Mouse (Mus musculus) hindbrain, postnatal 0 days (tissue): ENCODE data around the gene Pheta1. TPM values are rescaled to one million over a fixed set of nuclear protein-coding genes. Genes with fewer than 3 reads are reported as not detected.

Source experiments
- ATAC-seq: fragments of 200-750 bp; cut with Nextera tagmentation; 2 replicates; pipeline ENCODE4 v1.8.0; 2017; ENCODE audit warnings: mild to moderate bottlenecking, moderate TSS enrichment, moderate library complexity
- DNase-seq: peaks from one replicate; pipeline ENCODE4 v3.0.0-alpha.2; 2015; ENCODE audit warnings: low spot score
- H3K27ac ChIP-seq: fragments of 300-500 bp; sonication (generic); 2 replicates; pipeline ENCODE4 v1.5.1; 2014; ENCODE audit warnings: mild to moderate bottlenecking
- H3K27me3 ChIP-seq: fragments of 300-500 bp; sonication (generic); 2 replicates; pipeline ENCODE4 v1.6.1; 2014; ENCODE audit warnings: low read length, mixed read lengths; ENCODE audit not compliant: insufficient read depth
- H3K36me3 ChIP-seq: fragments of 300-500 bp; sonication (generic); 2 replicates; pipeline ENCODE4 v1.6.1; 2014; ENCODE audit warnings: low read length, mixed read lengths; ENCODE audit not compliant: insufficient read depth
- H3K4me1 ChIP-seq: fragments of 300-500 bp; sonication (generic); 2 replicates; pipeline ENCODE4 v1.6.1; 2014; ENCODE audit warnings: antibody characterized with exemption, low read length, mixed read lengths; ENCODE audit not compliant: insufficient read depth
- H3K4me2 ChIP-seq: fragments of 300-500 bp; sonication (generic); 2 replicates; pipeline ENCODE4 v1.6.1; 2014; ENCODE audit warnings: low read depth, mild to moderate bottlenecking, low read length, moderate library complexity, mixed read lengths
- H3K4me3 ChIP-seq: fragments of 300-500 bp; sonication (generic); 2 replicates; pipeline ENCODE4 v1.5.1; 2014; ENCODE audit warnings: low read length
- H3K9ac ChIP-seq: fragments of 300-500 bp; sonication (generic); replicated peaks from 2 replicates; pipeline ENCODE4 v1.6.1; 2014; ENCODE audit warnings: mild to moderate bottlenecking, low read length, moderate library complexity, mixed read lengths
- H3K9me3 ChIP-seq: fragments of 300-500 bp; sonication (generic); 2 replicates; pipeline ENCODE4 v1.6.1; 2016; ENCODE audit warnings: low read length, mixed read lengths
- CTCF ChIP-seq: IDR thresholded peaks from 2 replicates; pipeline ENCODE4 v1.5.1; 2016; ENCODE audit warnings: antibody characterized with exemption, control low read depth, low read depth
- WGBS: fragments of 180-500 bp; shearing (Covaris S2); extraction: QIAGEN DNeasy Blood & Tissue Kit; methylation state at CpG from one replicate; pipeline ENCODE4 v1.1.7; 2014; 5-methylcytosine and 5-hydroxymethylcytosine counted together
- polyA plus RNA-seq: library from polyadenylated mRNA; unstranded; fragments of >200 nt; fragmentation: Nextera tagmentation; extraction: Ambion mirVana; gene quantifications from 2 replicates; pipeline ENCODE4 v1.2.1, GENCODE M21; 2015
- total RNA-seq: library from RNA; depleted of rRNA; stranded (reverse); fragments of >200 nt; gene quantifications from 2 replicates; pipeline ENCODE4 v1.2.3, GENCODE M21; 2014

The Pheta1 gene
- total and polyA plus RNA-seq, 2 experiments from 2014 or later, result 28.3 to 52.5 TPM

DNA sequence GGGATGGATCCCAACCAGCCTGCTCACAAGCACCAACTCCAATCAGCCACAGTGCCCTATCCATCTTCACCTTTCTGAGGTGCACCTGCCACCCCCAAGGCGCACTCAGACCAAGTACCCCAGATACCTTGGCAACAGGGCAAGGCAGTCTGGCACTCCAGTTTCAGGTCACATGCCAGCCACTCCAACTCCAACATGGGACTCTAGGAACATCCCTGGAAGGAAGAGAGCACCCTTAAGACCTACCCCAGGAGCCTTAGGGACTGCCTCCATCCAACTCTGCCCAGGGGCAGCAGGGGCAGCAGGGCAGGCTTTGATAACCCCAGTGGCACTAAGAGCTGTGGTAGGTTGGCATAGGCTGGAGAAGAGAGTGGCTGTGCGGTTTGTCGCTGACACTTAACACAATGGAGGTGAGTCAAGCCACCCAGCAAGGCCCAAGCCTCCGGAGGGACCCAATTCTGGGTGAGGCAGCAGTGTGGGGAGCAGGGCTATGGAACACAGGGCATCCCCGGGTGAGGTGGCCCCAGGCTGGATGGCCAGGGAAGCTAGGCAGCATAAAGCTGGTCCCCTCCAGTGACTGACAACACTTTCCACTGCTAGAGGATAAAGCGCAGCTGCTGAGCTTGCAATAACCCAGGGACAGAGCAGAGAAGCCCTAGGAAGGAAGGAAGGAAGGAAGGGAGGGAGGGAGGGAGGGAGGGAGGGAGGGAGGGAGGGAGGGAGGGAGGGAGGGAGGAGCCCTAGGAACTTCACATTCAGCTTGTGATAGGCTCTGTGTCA lies 16.2 kb upstream of the Pheta1 start:
- 80% methylated on average over 6 of the region's 6 CpGs for WGBS
- ATAC-seq (no peak), DNase-seq (no peak)
- H3K27me3 ChIP-seq, result no peaks in the 10 kb centered on the region
- no peak overlapping the region for H3K9ac ChIP-seq
- no peak overlapping the region for H3K27ac ChIP-seq
- H3K9me3 ChIP-seq, result no peaks in the 10 kb centered on the region
- peaks cover 25% of the 10 kb centered on the region for H3K4me1 ChIP-seq
- no peak overlapping the region for H3K4me3 ChIP-seq
- no peak for TF ChIP-seq CTCF
- H3K36me3 ChIP-seq, result no peaks in the 10 kb centered on the region
- H3K4me2 ChIP-seq, result no peak overlapping the region

GRCm38 (mm10) chr5:121833159-121833558 lies 15.6 kb upstream of the Pheta1 start:
- WGBS, result 86% methylated on average over 2 of the region's 2 CpGs
- DNase-seq (no peak), ATAC-seq (no peak)
- Histone ChIP-seq H3K27ac (no peak overlapping the region), H3K4me3 (no peak overlapping the region), H3K4me2 (peak overlapping the region; percentile 10; the same call in 1 of the 2 replicates), H3K36me3 (no peaks in the 10 kb centered on the region), H3K4me1 (peaks cover 28% of the 10 kb centered on the region), H3K9me3 (no peaks in the 10 kb centered on the region), H3K27me3 (no peaks in the 10 kb centered on the region), H3K9ac (no peak overlapping the region)
- no peak for TF ChIP-seq CTCF

GRCm38 (mm10) chr5:121833572-121834240 lies 15.1 kb upstream of the Pheta1 start:
- Histone ChIP-seq H3K9me3 (no peaks in the 10 kb centered on the region), H3K4me3 (no peak overlapping the region), H3K27me3 (no peaks in the 10 kb centered on the region), H3K27ac (no peak overlapping the region), H3K4me1 (peaks cover 33% of the 10 kb centered on the region), H3K4me2 (peak overlapping the region; percentile 18), H3K36me3 (no peaks in the 10 kb centered on the region), H3K9ac (no peak overlapping the region)
- DNase-seq, result no peak
- no peak for TF ChIP-seq CTCF
- 42% methylated on average over 10 of the region's 10 CpGs for WGBS
- no peak for ATAC-seq

- H3K4me3 ChIP-seq, result no peak overlapping the region
- ATAC-seq, result no peak
- H3K27ac ChIP-seq, result no peak overlapping the region
- H3K9me3 ChIP-seq, result no peaks in the 10 kb centered on the region
- 0 out of 2 replicates have a peak overlapping the region, but pooled peaks have one; percentile 9 for H3K9ac ChIP-seq
- H3K4me2 ChIP-seq, result peak overlapping the region; percentile 89
- H3K27me3 ChIP-seq, result no peaks in the 10 kb centered on the region
- peaks cover 32% of the 10 kb centered on the region for H3K4me1 ChIP-seq
- TF ChIP-seq CTCF, result no peak
- WGBS, result 78% methylated on average over 7 of the region's 7 CpGs
- DNase-seq, result no peak
- no peaks in the 10 kb centered on the region for H3K36me3 ChIP-seq
These were observed 14.6 kb upstream of the Pheta1 start for GRCm38 (mm10) chr5:121834241-121834606.

- 39% methylated on average over 12 of the region's 12 CpGs for WGBS
- DNase-seq (no peak), ATAC-seq (no peak)
- Histone ChIP-seq H3K4me2 (peak overlapping the region; percentile 89), H3K27ac (no peak overlapping the region), H3K9ac (0 out of 2 replicates have a peak overlapping the region, but pooled peaks have one; percentile 68), H3K27me3 (no peaks in the 10 kb centered on the region), H3K36me3 (no peaks in the 10 kb centered on the region), H3K4me3 (peak overlapping the region; percentile 80), H3K9me3 (no peaks in the 10 kb centered on the region), H3K4me1 (peaks cover 32% of the 10 kb centered on the region)
- no peak for TF ChIP-seq CTCF
These were observed 13.6 kb upstream of the Pheta1 start for GRCm38 (mm10) chr5:121834991-121835747.

- peak overlapping the region; percentile 76 for H3K27ac ChIP-seq
- H3K9ac ChIP-seq, result peak overlapping the region; percentile 68
- H3K9me3 ChIP-seq, result no peaks in the 10 kb centered on the region
- peak overlapping the region; percentile 89 for H3K4me2 ChIP-seq
- H3K27me3 ChIP-seq, result no peaks in the 10 kb centered on the region
- peaks cover 32% of the 10 kb centered on the region for H3K4me1 ChIP-seq
- no peaks in the 10 kb centered on the region for H3K36me3 ChIP-seq
- H3K4me3 ChIP-seq, result peak overlapping the region; percentile 80
- DNase-seq (no peak), ATAC-seq (peak; percentile 2; the same call in 1 of the 2 replicates)
- no peak for TF ChIP-seq CTCF
- under 1% methylated on average over 51 of the region's 51 CpGs for WGBS
These were observed 12.7 kb upstream of the Pheta1 start for GRCm38 (mm10) chr5:121835949-121836691.
